Mouse (Mus musculus) erythroblast, embryonic 14.5 days (primary cell): ENCODE data around the gene Morn4. TPM values are rescaled to one million over a fixed set of nuclear protein-coding genes. Genes with fewer than 3 reads are reported as not detected.

Experiments used
- H3K27me3 ChIP-seq: 2 replicates; pipeline ENCODE4 v1.6.1; 2012; ENCODE audit warnings: inconsistent platforms; ENCODE audit not compliant: control insufficient read depth
- H3K36me3 ChIP-seq: 2 replicates; pipeline ENCODE4 v1.6.1; 2012; ENCODE audit warnings: mild to moderate bottlenecking, inconsistent platforms; ENCODE audit not compliant: control insufficient read depth
- H3K4me1 ChIP-seq: 2 replicates; pipeline ENCODE4 v1.6.1; 2012; ENCODE audit warnings: inconsistent platforms; ENCODE audit not compliant: control insufficient read depth
- H3K4me3 ChIP-seq: replicated peaks from 2 replicates; pipeline ENCODE3; 2012; ENCODE audit warnings: moderate library complexity, mild to moderate bottlenecking, inconsistent platforms
- H3K9me3 ChIP-seq: 2 replicates; pipeline ENCODE4 v1.6.1; 2012; ENCODE audit warnings: low read length, inconsistent platforms, mixed read lengths; ENCODE audit not compliant: control insufficient read depth
- GATA1 ChIP-seq: IDR thresholded peaks from 2 replicates; pipeline ENCODE4 v1.6.1; 2012; ENCODE audit warnings: low read length, inconsistent platforms, mixed read lengths
- TAL1 ChIP-seq: IDR thresholded peaks from 3 replicates; pipeline ENCODE4 v1.6.1; 2012; ENCODE audit warnings: low read length, inconsistent platforms, mixed read lengths
- polyA plus RNA-seq: library from polyadenylated mRNA; stranded (reverse); fragments of >175 nt; gene quantifications from 2 replicates; pipeline ENCODE4 v1.2.3, GENCODE M21; 2012

Morn4 gene
- polyA plus RNA-seq, 1 experiment, result 0.10 TPM

DNA sequence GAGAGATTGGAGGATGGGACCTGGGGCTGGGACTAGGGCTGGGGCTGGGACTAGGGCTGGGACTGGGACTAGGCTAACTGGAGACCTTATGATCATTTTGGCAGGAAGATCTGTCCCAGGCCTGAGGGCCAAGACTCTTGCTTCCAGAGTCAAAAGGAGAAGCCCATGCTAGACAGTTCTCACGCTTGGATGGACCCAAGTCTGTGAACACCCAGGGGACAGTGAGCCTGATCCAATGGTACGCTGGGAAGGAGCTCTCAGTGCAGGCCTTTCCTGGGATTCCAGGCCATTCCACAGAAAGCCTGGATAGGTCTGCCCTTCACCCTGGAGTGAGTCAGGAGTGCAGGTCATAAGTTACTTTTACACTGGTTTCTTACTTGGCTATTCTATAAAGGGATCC, 11.1 kb downstream of the Morn4 start:
- H3K9me3 ChIP-seq, result no peaks in the 10 kb centered on the region
- peaks cover 13% of the 10 kb centered on the region for H3K4me1 ChIP-seq
- peaks cover 14% of the 10 kb centered on the region for H3K36me3 ChIP-seq
- TF ChIP-seq TAL1, result no peak
- no peak for TF ChIP-seq GATA1
- H3K4me3 ChIP-seq, result no peak overlapping the region
- H3K27me3 ChIP-seq, result no peaks in the 10 kb centered on the region

- TF ChIP-seq TAL1, result no peak
- no peak for TF ChIP-seq GATA1
- Histone ChIP-seq H3K4me3 (no peak overlapping the region), H3K27me3 (no peaks in the 10 kb centered on the region)
Measured at GRCm38 (mm10) chr19:42072802-42073201, 13.4 kb downstream of the Morn4 start.

GRCm38 (mm10) chr19:42071886-42072608, 14.1 kb downstream of the Morn4 start:
- H3K4me1 ChIP-seq, result no peaks in the 10 kb centered on the region
- TF ChIP-seq GATA1 (no peak), TAL1 (no peak)

More at GRCm38 (mm10) chr19:42072802-42073201, 13.4 kb downstream of the Morn4 start:
- no peaks in the 10 kb centered on the region for H3K9me3 ChIP-seq
- no peaks in the 10 kb centered on the region for H3K4me1 ChIP-seq
- H3K36me3 ChIP-seq, result peaks cover 15% of the 10 kb centered on the region

DNA sequence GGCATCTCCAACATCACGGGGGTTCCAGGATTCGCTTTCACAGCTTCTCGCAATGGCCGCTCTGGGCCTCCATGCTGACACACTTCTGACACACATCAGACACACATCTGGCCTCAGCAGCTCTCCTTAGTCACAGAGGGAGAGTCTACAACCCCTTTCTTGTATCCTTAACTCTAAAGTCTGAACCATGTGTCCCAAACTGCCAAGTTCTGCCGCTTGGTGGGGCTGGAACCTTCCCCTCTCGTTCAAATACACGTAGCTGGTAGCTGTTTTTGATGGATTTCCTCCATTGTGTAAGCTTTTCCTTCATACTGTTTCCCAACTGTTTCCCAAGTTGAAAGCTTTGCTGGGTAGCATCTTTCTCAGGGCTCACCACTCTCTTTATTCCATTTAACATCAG, 14.9 kb downstream of the Morn4 start:
- TF ChIP-seq TAL1, result no peak
- TF ChIP-seq GATA1, result no peak
- Histone ChIP-seq H3K4me1 (no peaks in the 10 kb centered on the region), H3K9me3 (no peaks in the 10 kb centered on the region), H3K4me3 (no peak overlapping the region), H3K27me3 (no peaks in the 10 kb centered on the region), H3K36me3 (peaks cover 15% of the 10 kb centered on the region)

More at GRCm38 (mm10) chr19:42071886-42072608, 14.1 kb downstream of the Morn4 start:
- H3K4me3 ChIP-seq, result no peak overlapping the region
- peaks cover 15% of the 10 kb centered on the region for H3K36me3 ChIP-seq
- no peaks in the 10 kb centered on the region for H3K27me3 ChIP-seq
- no peaks in the 10 kb centered on the region for H3K9me3 ChIP-seq

DNA sequence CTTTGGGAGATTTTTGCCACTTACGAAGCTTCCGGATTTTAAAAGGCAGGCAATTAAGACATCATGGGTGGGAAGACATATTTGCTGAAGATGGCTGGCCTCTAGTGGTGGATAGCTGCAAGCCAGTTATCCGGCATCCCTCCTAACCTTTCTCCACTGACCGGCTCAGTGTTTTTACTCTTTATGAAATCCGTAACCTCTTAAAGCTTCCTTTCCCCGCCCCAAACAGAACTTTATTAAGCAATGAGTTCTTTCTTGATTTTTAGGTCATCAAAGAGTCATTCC, 17.0 kb downstream of the Morn4 start:
- Histone ChIP-seq H3K27me3 (no peaks in the 10 kb centered on the region), H3K9me3 (no peaks in the 10 kb centered on the region), H3K4me1 (no peaks in the 10 kb centered on the region), H3K36me3 (peaks cover 4% of the 10 kb centered on the region; the same call in 1 of the 2 replicates), H3K4me3 (no peak overlapping the region)
- TF ChIP-seq TAL1 (no peak), GATA1 (no peak)

GRCm38 (mm10) chr19:42068441-42069240, 17.5 kb downstream of the Morn4 start:
- H3K4me3 ChIP-seq, result no peak overlapping the region
- TF ChIP-seq TAL1 (no peak), GATA1 (no peak)
- peaks cover 4% of the 10 kb centered on the region; the same call in 1 of the 2 replicates for H3K36me3 ChIP-seq

GRCm38 (mm10) chr19:42061443-42061842, 24.7 kb downstream of the Morn4 start:
- TF ChIP-seq TAL1 (no peak), GATA1 (no peak)
- H3K27me3 ChIP-seq, result peaks cover 2% of the 10 kb centered on the region; the same call in 1 of the 2 replicates
- H3K9me3 ChIP-seq, result no peaks in the 10 kb centered on the region
- no peaks in the 10 kb centered on the region for H3K4me1 ChIP-seq
- peaks cover 3% of the 10 kb centered on the region; the same call in 1 of the 2 replicates for H3K36me3 ChIP-seq
- no peak overlapping the region for H3K4me3 ChIP-seq

More at GRCm38 (mm10) chr19:42068441-42069240, 17.5 kb downstream of the Morn4 start:
- Histone ChIP-seq H3K9me3 (no peaks in the 10 kb centered on the region), H3K4me1 (no peaks in the 10 kb centered on the region), H3K27me3 (no peaks in the 10 kb centered on the region)

DNA sequence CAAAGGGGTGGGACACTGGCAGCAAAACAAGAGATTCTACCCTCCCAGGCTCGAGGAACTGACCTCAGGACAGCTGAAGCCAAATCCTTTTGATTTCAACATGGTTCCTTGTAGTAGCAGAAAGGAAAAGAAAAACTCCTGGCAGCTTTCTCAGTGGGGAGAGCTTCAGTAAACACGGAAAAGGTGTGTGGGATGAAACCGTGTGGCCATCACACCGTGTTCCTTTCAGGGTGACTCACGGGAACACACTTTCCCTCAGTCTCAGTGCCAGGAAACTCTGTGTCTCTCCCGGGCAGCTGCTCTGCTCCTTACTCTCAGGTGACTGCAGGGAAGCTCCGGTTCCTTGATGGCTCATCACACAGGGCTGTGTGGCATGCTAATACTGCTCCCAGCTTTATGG, 27.7 kb downstream of the Morn4 start:
- Histone ChIP-seq H3K9me3 (no peaks in the 10 kb centered on the region), H3K4me1 (no peaks in the 10 kb centered on the region), H3K4me3 (no peak overlapping the region), H3K36me3 (peaks cover 3% of the 10 kb centered on the region; the same call in 1 of the 2 replicates), H3K27me3 (peaks cover 2% of the 10 kb centered on the region; the same call in 1 of the 2 replicates)
- TF ChIP-seq TAL1 (no peak), GATA1 (no peak)
